Mouse (Mus musculus) kidney, postnatal 14 days (tissue): Measurements from ENCODE around the gene Ankrd12.

ENCODE experiments used
- DNase-seq: peaks from one replicate; pipeline ENCODE4 v3.0.0; 2022; ENCODE audit warnings: mixed read lengths

The Ankrd12 gene

GRCm38 (mm10) chr17:66076934-66077333 is at the start of gene Ankrd12:
Ankrd12 (minus strand) TSS chr17:66077089.
- DNase-seq: peak; percentile 98

GRCm38 (mm10) chr17:66125211-66125610 is 48.3 kb upstream of the Ankrd12 start:
- no peak for DNase-seq

GRCm38 (mm10) chr17:66123816-66124610 is 47.1 kb upstream of the Ankrd12 start:
- DNase-seq: peak; percentile 12

- peak; percentile 95 for DNase-seq
Observed at GRCm38 (mm10) chr17:66123066-66123815, 46.4 kb upstream of the Ankrd12 start, which contains the start of gene Ddx11. Ddx11 (plus strand) TSS chr17:66123520.

- DNase-seq: no peak
Observed at GRCm38 (mm10) chr17:66120701-66121100, 43.8 kb upstream of the Ankrd12 start.

- DNase-seq: no peak
Observed at GRCm38 (mm10) chr17:66118991-66119390, 42.1 kb upstream of the Ankrd12 start.

GRCm38 (mm10) chr17:66112166-66112565 is 35.3 kb upstream of the Ankrd12 start:
- DNase-seq: no peak

GRCm38 (mm10) chr17:66111402-66111959 is 34.6 kb upstream of the Ankrd12 start, which contains the start of gene Washc1:
Washc1 (plus strand) TSS chr17:66111545.
- DNase-seq: peak; percentile 93

GRCm38 (mm10) chr17:66110746-66111145 is 33.9 kb upstream of the Ankrd12 start:
- DNase-seq: peak; percentile 21

- no peak for DNase-seq
Observed at GRCm38 (mm10) chr17:66108198-66108597, 31.3 kb upstream of the Ankrd12 start.

- no peak for DNase-seq
Observed at GRCm38 (mm10) chr17:66107466-66107865, 30.6 kb upstream of the Ankrd12 start.

GRCm38 (mm10) chr17:66106601-66107267 is 29.8 kb upstream of the Ankrd12 start:
- DNase-seq: peak; percentile 72

GRCm38 (mm10) chr17:66104076-66104475 is 27.2 kb upstream of the Ankrd12 start:
- DNase-seq: no peak

- DNase-seq: peak; percentile 97
Observed at GRCm38 (mm10) chr17:66101380-66102330, 24.8 kb upstream of the Ankrd12 start, which contains the start of gene Ndufv2. Ndufv2 (minus strand) TSS chr17:66101559.

- DNase-seq: peak; percentile 30
Observed at GRCm38 (mm10) chr17:66100566-66101379, 23.9 kb upstream of the Ankrd12 start.

GRCm38 (mm10) chr17:66092664-66093063 is 15.8 kb upstream of the Ankrd12 start:
- DNase-seq: no peak

- no peak for DNase-seq
Observed at GRCm38 (mm10) chr17:66092065-66092464, 15.2 kb upstream of the Ankrd12 start.

GRCm38 (mm10) chr17:66091392-66091791 is 14.5 kb upstream of the Ankrd12 start:
- DNase-seq: no peak

- DNase-seq: no peak
Observed at GRCm38 (mm10) chr17:66090251-66090650, 13.4 kb upstream of the Ankrd12 start.

GRCm38 (mm10) chr17:66085038-66085437 is 8.1 kb upstream of the Ankrd12 start:
- no peak for DNase-seq

- no peak for DNase-seq
Observed at GRCm38 (mm10) chr17:66084486-66084885, 7.6 kb upstream of the Ankrd12 start.
